Mouse (Mus musculus) bone marrow, adult 2 months (tissue): Measurements from ENCODE around the gene Sel1l. TPM values are rescaled to one million over a fixed set of nuclear protein-coding genes. Genes with fewer than 3 reads are reported as not detected.

Experiments used
- H3K27ac ChIP-seq: fragments of 200-500 bp; 2 replicates; pipeline ENCODE4 v1.5.1; 2012; ENCODE audit warnings: low read depth, mild to moderate bottlenecking, control low read depth, inconsistent platforms, low read length; ENCODE audit not compliant: control insufficient read depth, poor library complexity, insufficient read depth
- H3K4me1 ChIP-seq: fragments of 200-500 bp; 2 replicates; pipeline ENCODE4 v1.6.1; 2011; ENCODE audit warnings: low read length; ENCODE audit not compliant: control insufficient read depth, insufficient read depth
- H3K4me3 ChIP-seq: fragments of 200-500 bp; replicated peaks from 2 replicates; pipeline ENCODE3; 2011; ENCODE audit warnings: mild to moderate bottlenecking, low read depth, low read length, control low read depth; ENCODE audit not compliant: control insufficient read depth
- CTCF ChIP-seq: fragments of 200-500 bp; IDR thresholded peaks from 2 replicates; pipeline ENCODE4 v1.5.1; 2011; ENCODE audit warnings: low read length, control low read depth; ENCODE audit not compliant: control insufficient read depth, insufficient read depth
- POLR2A ChIP-seq: fragments of 200-500 bp; IDR thresholded peaks from 2 replicates; pipeline ENCODE4 v1.6.1; 2011; ENCODE audit warnings: low read depth, mild to moderate bottlenecking, control low read depth, low read length, borderline replicate concordance; ENCODE audit not compliant: control insufficient read depth
- WGBS: fragments of 180-500 bp; shearing (Covaris S2); methylation state at CpG from one replicate; pipeline ENCODE4 v1.1.7; 2018; 5-methylcytosine and 5-hydroxymethylcytosine counted together
- polyA plus RNA-seq: library from polyadenylated mRNA; stranded (reverse); fragments of >200 nt; gene quantifications from 2 replicates; pipeline ENCODE4 v1.2.4, GENCODE M21; 2011; ENCODE audit warnings: low replicate concordance; ENCODE audit not compliant: missing spikeins, insufficient read depth, insufficient read length

Sel1l gene
- polyA plus RNA-seq, 1 experiment, result 54.0 TPM

DNA sequence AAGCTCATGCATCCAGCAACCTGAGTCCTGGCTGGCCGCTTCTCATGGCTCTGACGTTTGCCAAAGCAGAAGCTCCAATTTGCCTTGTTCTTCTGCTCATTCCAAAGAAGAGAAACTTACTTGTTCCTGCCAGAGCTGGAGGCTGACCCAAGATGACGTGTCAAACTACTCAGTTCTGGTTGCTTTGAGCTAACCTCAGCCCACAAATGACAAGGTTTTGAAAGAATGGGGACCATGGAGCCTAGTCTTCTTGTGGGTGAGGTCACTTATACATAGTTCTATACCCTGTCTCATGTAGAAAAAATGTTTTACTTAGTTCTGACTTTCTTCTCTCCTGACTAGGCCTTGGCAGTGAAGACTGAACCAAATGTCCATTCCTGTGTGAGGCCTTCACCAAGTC is 68.4 kb downstream of the Sel1l start:
- TF ChIP-seq POLR2A (no peak), CTCF (no peak)
- Histone ChIP-seq H3K4me1 (no peaks in the 10 kb centered on the region; the same call in 1 of the 2 replicates), H3K27ac (no peak overlapping the region), H3K4me3 (no peak overlapping the region)
- 83% methylated on average over 3 of the region's 3 CpGs for WGBS

- Histone ChIP-seq H3K4me1 (no peaks in the 10 kb centered on the region; the same call in 1 of the 2 replicates), H3K27ac (peak overlapping the region; percentile 44; the same call in 1 of the 2 replicates), H3K4me3 (peak overlapping the region; percentile 69)
- WGBS, result under 1% methylated on average over 35 of the region's 35 CpGs
- TF ChIP-seq CTCF, result no peak
- TF ChIP-seq POLR2A, result peak; percentile 17; the same call in 1 of the 2 replicates
Measured at GRCm38 (mm10) chr12:91779004-91779365, 70.0 kb downstream of the Sel1l start.

DNA sequence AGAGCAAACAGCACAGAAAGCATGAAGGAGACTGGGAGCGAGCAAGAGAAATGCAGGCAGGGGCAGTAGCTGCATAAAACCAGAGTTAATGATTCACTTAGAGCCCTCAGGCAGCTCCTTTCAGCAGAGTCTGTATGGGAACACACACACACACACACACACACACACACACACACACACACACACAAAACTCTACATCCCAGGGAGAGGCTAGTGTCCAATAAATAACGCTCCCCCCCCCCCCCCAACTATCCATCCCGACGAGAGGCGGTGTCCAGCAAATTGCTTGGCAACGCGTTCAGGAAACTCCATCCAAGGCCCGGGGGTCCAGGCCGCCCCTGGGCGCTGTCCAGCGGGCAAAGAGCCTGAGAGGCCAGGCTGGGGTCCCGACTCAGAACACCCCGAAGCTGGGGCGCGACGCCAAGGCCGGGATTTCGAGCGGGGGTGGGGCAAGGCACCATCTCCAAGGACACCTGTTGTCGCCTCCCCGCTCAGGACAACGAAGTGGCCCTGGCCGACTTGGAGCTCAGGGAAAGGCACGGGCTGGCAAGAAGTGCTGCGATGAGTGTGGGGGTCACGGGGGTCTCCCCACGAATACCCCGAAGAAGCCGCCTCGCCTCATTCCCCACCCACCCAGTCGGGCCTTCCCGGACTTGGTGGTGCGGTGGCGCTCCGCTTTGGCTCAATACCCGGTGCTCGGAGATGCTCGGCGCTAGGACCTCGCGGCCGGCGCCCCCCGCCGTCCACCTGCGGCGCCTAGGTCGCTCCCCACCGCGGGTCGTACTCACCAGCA is 70.5 kb downstream of the Sel1l start:
- TF ChIP-seq CTCF (no peak), POLR2A (no peak)
- 5% methylated on average over 50 of the region's 51 CpGs for WGBS
- H3K4me1 ChIP-seq, result no peaks in the 10 kb centered on the region; the same call in 1 of the 2 replicates
- H3K4me3 ChIP-seq, result peak overlapping the region; percentile 69
- peak overlapping the region; percentile 44; the same call in 1 of the 2 replicates for H3K27ac ChIP-seq

GRCm38 (mm10) chr12:91776342-91776741 is 72.6 kb downstream of the Sel1l start:
- TF ChIP-seq CTCF (no peak), POLR2A (no peak)
- Histone ChIP-seq H3K27ac (no peak overlapping the region), H3K4me3 (no peak overlapping the region), H3K4me1 (no peaks in the 10 kb centered on the region; the same call in 1 of the 2 replicates)
- 40% methylated on average over 5 of the region's 5 CpGs for WGBS

DNA sequence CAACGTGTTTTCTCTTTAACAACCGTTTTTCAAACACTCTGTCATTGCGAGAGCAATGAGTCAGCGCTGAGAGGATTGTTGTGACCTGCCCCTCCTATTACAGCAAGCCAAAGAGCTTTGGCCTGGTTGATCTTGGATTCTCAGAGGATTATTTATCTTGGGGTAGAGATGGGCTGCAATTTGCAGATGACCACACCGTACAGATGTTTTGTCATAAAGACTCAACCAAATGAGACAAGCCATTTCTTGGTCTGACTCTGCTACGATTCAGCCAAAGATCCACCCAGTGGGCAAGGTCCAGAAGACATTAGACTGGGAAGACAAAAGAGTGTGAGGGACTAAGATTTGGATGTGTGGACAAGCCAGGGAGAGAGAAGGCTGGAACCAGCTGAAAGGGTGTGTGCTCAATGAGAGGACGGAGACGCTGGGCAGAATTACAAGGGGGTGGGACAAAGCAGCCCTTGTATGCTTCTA is 74.1 kb downstream of the Sel1l start:
- WGBS, result 39% methylated on average over 8 of the region's 8 CpGs
- H3K4me1 ChIP-seq, result no peaks in the 10 kb centered on the region; the same call in 1 of the 2 replicates
- H3K27ac ChIP-seq, result no peak overlapping the region
- TF ChIP-seq POLR2A, result no peak
- no peak for TF ChIP-seq CTCF
- H3K4me3 ChIP-seq, result no peak overlapping the region

DNA sequence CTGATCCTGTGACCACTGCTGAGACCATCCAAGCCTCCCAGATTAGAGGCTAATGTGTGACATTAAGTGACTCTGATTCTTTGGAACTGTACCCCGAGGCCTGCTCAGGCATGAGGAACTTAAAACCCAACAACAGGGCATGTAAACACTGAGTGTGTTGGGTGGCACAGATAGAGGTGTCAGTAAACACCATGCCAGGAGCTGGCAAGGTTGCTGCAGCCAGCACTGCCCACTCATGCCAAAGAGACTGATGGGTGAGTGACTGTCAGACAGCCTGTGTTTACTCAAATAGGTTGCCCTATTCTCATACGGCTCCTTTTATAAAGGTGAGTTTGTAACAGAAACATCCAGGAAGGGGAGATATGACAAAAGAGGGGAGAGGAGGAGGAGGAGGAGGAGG is 80.1 kb downstream of the Sel1l start:
- WGBS, result 45% methylated on average over 2 of the region's 2 CpGs
- Histone ChIP-seq H3K4me1 (peaks cover 4% of the 10 kb centered on the region), H3K27ac (no peak overlapping the region), H3K4me3 (no peak overlapping the region)
- no peak for TF ChIP-seq POLR2A
- TF ChIP-seq CTCF, result no peak

- Histone ChIP-seq H3K4me3 (no peak overlapping the region), H3K27ac (no peak overlapping the region), H3K4me1 (peaks cover 6% of the 10 kb centered on the region)
- WGBS, result 81% methylated on average over 6 of the region's 6 CpGs
- TF ChIP-seq CTCF, result no peak
- TF ChIP-seq POLR2A, result no peak
Measured at GRCm38 (mm10) chr12:91768176-91768575, 80.8 kb downstream of the Sel1l start.

- peaks cover 6% of the 10 kb centered on the region for H3K4me1 ChIP-seq
- peak overlapping the region; percentile 57 for H3K4me3 ChIP-seq
- H3K27ac ChIP-seq, result peak overlapping the region; percentile 86
- 9% methylated on average over 14 of the region's 14 CpGs for WGBS
- TF ChIP-seq CTCF (no peak), POLR2A (no peak)
Measured at GRCm38 (mm10) chr12:91766338-91767107, 82.4 kb downstream of the Sel1l start.
